Comparison of ENCODE assay signal across 18 mouse cellular contexts in genomic region chr12:76897006-76897405, GRCm38 (mm10).
"Had no signal": no experiment of that assay in that cellular context is flagged by ENCODE, and none has a peak within 500 bp of the region (broad histone marks: within the 10 kb centered on the region; RNA-seq: fewer than 3 reads in every experiment).

No protein-coding gene starts in this region.

- DNase-seq: kidney, adult 9 months; kidney, postnatal 25 days; layer of hippocampus, adult 9-11 months; liver; liver, embryonic 13.5 days; lung, adult 2 months; lung, postnatal 14 days; lung, postnatal 4 days; midbrain, embryonic 14.5 days; right cerebral cortex, adult 18-20 months; right cerebral cortex, postnatal 25 days; thymus, adult 18-20 months; thymus, postnatal 36 days had no signal

- H3K27ac ChIP-seq: kidney, postnatal 0 days; layer of hippocampus, adult 2 months; liver, embryonic 13.5 days; neural tube, embryonic 12.5 days; neural tube, embryonic 15.5 days had no signal

- H3K9me3 ChIP-seq: liver, embryonic 13.5 days; neural tube, embryonic 12.5 days; neural tube, embryonic 15.5 days had no signal

- H3K4me3 ChIP-seq: layer of hippocampus, adult 2 months; liver, embryonic 13.5 days; neural tube, embryonic 12.5 days; neural tube, embryonic 15.5 days had no signal

- H3K4me1 ChIP-seq: neural tube, embryonic 12.5 days had no signal

- H3K4me2 ChIP-seq: liver, embryonic 13.5 days; midbrain, embryonic 11.5 days; neural tube, embryonic 12.5 days; neural tube, embryonic 15.5 days had no signal

- H3K9ac ChIP-seq: liver, embryonic 13.5 days; neural tube, embryonic 12.5 days; neural tube, embryonic 15.5 days had no signal

- H3K27me3 ChIP-seq: liver, embryonic 13.5 days; neural tube, embryonic 12.5 days; neural tube, embryonic 15.5 days had no signal
